Comparison of ENCODE assay signal across 10 mouse cellular contexts in the genomic region with DNA sequence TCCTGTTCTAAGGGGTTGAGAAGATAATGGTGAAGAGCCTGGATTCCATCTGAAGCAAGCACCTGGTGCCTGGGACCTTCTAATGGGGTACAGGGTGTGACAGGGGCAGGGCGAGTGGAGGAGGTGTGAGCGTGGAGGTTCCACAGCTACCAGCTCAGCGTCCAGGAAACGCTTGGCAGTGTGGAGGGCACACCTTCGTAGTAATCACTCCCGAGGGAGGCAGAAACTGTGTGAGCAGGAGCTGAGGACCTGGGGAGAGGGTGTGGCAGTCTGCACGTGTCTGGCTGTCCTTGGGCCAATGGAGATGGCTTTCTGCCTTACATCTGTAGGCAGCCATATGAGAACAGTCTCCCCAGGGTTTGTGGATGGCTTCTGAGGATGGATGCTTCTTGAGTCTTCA. TPM values are rescaled to one million over a fixed set of nuclear protein-coding genes. Genes with fewer than 3 reads are reported as not detected.
DNase-seq lines count a peak whose midpoint lies in the region; ATAC-seq and TF ChIP-seq lines count a peak whose summit lies in the region.
"Had no signal": no experiment of that assay in that cellular context is flagged by ENCODE, and none has a peak within 500 bp of the region (broad histone marks: within the 10 kb centered on the region; RNA-seq: fewer than 3 reads in every experiment).

No protein-coding gene starts in this region.

- peak overlapping the region; percentile 22; the same call in 1 of the 2 replicates for H3K9ac ChIP-seq in neural tube, embryonic 11.5 days (ENCODE audit: low read length)
- H3K9ac ChIP-seq in limb, embryonic 12.5 days (replicated peaks), result 0 out of 2 replicates have a peak overlapping the region, but pooled peaks have one; percentile 2
- 0 out of 2 replicates have a peak overlapping the region, but pooled peaks have one; percentile 5 for H3K9ac ChIP-seq in stomach, postnatal 0 days (ENCODE audit: low read length)

- H3K27ac ChIP-seq in neural tube, embryonic 11.5 days (ENCODE audit: low read depth, low read length), result peak overlapping the region; percentile 80; the same call in 1 of the 2 replicates
- H3K27ac ChIP-seq in limb, embryonic 12.5 days, result no peak overlapping the region
- peak overlapping the region; percentile 42 for H3K27ac ChIP-seq in stomach, postnatal 0 days (replicated peaks)

- H3K27me3 ChIP-seq in neural tube, embryonic 11.5 days (ENCODE audit: control insufficient read depth, insufficient read depth, low read length), result no peaks in the 10 kb centered on the region
- no peaks in the 10 kb centered on the region for H3K27me3 ChIP-seq in limb, embryonic 12.5 days
- no peaks in the 10 kb centered on the region for H3K27me3 ChIP-seq in stomach, postnatal 0 days (ENCODE audit: control insufficient read depth, insufficient read depth, low read length)

- no peak for TF ChIP-seq CTCF in stomach, postnatal 0 days (IDR thresholded peaks at IDR 0.05; ENCODE audit: low read depth)

- no peak for TF ChIP-seq EP300 in stomach, postnatal 0 days (optimal IDR thresholded peaks at IDR 0.05)

- 0 out of 2 replicates have a peak overlapping the region, but pooled peaks have one; percentile 32 for H3K4me2 ChIP-seq in neural tube, embryonic 11.5 days (ENCODE audit: low read depth)
- H3K4me2 ChIP-seq in limb, embryonic 12.5 days, result no peak overlapping the region
- no peak overlapping the region for H3K4me2 ChIP-seq in stomach, postnatal 0 days (replicated peaks; ENCODE audit: low read depth)

- H3K9me3 ChIP-seq in neural tube, embryonic 11.5 days (ENCODE audit: control insufficient read depth, low read length), result no peaks in the 10 kb centered on the region
- no peaks in the 10 kb centered on the region for H3K9me3 ChIP-seq in limb, embryonic 12.5 days
- no peaks in the 10 kb centered on the region for H3K9me3 ChIP-seq in stomach, postnatal 0 days (ENCODE audit: control insufficient read depth, low read length)

- WGBS in neural tube, embryonic 11.5 days, result 68% methylated on average over 7 of the region's 7 CpGs
- 64% methylated on average over 7 of the region's 7 CpGs for WGBS in limb, embryonic 12.5 days
- WGBS in stomach, postnatal 0 days, result 40% methylated on average over 7 of the region's 7 CpGs

- 0 out of 2 replicates have a peak, but pooled peaks have one; percentile 15 for ATAC-seq in frontal cortex, adult (ENCODE audit: low TSS enrichment)
- peak; percentile 16; the same call in 1 of the 2 replicates for ATAC-seq in neural tube, embryonic 11.5 days (ENCODE audit: insufficient read depth, low FRiP score, low TSS enrichment)
- no peak for ATAC-seq in limb, embryonic 12.5 days (ENCODE audit: insufficient number of reproducible peaks, insufficient read depth, low FRiP score, low TSS enrichment, low read depth)
- ATAC-seq in stomach, postnatal 0 days (ENCODE audit: low FRiP score, low TSS enrichment), result peak; percentile 60

- H3K36me3 ChIP-seq in neural tube, embryonic 11.5 days (ENCODE audit: control insufficient read depth, insufficient read depth, low read length), result no peaks in the 10 kb centered on the region; the same call in 1 of the 2 replicates
- peaks cover 84% of the 10 kb centered on the region for H3K36me3 ChIP-seq in limb, embryonic 12.5 days
- H3K36me3 ChIP-seq in stomach, postnatal 0 days (ENCODE audit: control insufficient read depth, insufficient read depth, low read length), result 0 out of 2 replicates have a peak, but pooled peaks cover 5% of the 10 kb centered on the region

- peaks cover 56% of the 10 kb centered on the region for H3K4me1 ChIP-seq in neural tube, embryonic 11.5 days (ENCODE audit: control insufficient read depth, insufficient read depth, low read length)
- H3K4me1 ChIP-seq in limb, embryonic 12.5 days (replicated peaks), result peaks cover 85% of the 10 kb centered on the region
- peaks cover 31% of the 10 kb centered on the region for H3K4me1 ChIP-seq in stomach, postnatal 0 days (replicated peaks; ENCODE audit: control insufficient read depth, insufficient read depth)

- no peak for DNase-seq in frontal cortex, adult 2 months (ENCODE audit: extremely low spot score in 1 of 2, low spot score in 1 of 2)
- DNase-seq in neural tube, embryonic 11.5 days (ENCODE audit: low spot score), result no peak
- no peak for DNase-seq in neural tube, embryonic 10.5 days (ENCODE audit: extremely low spot score, low spot score)
- DNase-seq in stomach, postnatal 0 days (ENCODE audit: low spot score), result peak; percentile 78
- no peak for DNase-seq in frontal cortex, postnatal 36 days (ENCODE audit: low spot score in 2 of 2)
- no peak for DNase-seq in cerebellum, adult 9-11 months
- DNase-seq: heart, postnatal 4 days had no signal

- H3K4me3 ChIP-seq in neural tube, embryonic 11.5 days (ENCODE audit: low read depth, low read length), result no peak overlapping the region
- H3K4me3 ChIP-seq in limb, embryonic 12.5 days (replicated peaks), result no peak overlapping the region
- no peak overlapping the region for H3K4me3 ChIP-seq in stomach, postnatal 0 days (ENCODE audit: low read depth, low read length)

RNA-seq across cellular contexts. Expression of a gene that starts 14.3 kb away (rescaled TPM):
- polyA plus RNA-seq in frontal cortex, adult 2 months (2012; rRNA removed), result 108 and 111 TPM in 2 replicates
- 68.8 and 73.1 TPM in 2 replicates for polyA plus RNA-seq in neural tube, embryonic 11.5 days (2014; fragmentation: Nextera tagmentation; extraction: Ambion mirVana)
- polyA plus RNA-seq in limb, embryonic 12.5 days (2016; fragmentation: Nextera tagmentation; extraction: Ambion mirVana), result 110 and 120 TPM in 2 replicates
- polyA plus RNA-seq in stomach, postnatal 0 days (2015; fragmentation: Nextera tagmentation; extraction: Ambion mirVana), result 84.0 and 90.1 TPM in 2 replicates

RNA-seq across cellular contexts. Expression of a gene that starts 27.5 kb away (rescaled TPM):
- polyA plus RNA-seq in frontal cortex, adult 2 months (2012; rRNA removed), result 102 and 104 TPM in 2 replicates
- 14.1 and 15.0 TPM in 2 replicates for polyA plus RNA-seq in neural tube, embryonic 11.5 days (2014; fragmentation: Nextera tagmentation; extraction: Ambion mirVana)
- polyA plus RNA-seq in limb, embryonic 12.5 days (2016; fragmentation: Nextera tagmentation; extraction: Ambion mirVana), result 11.8 and 13.2 TPM in 2 replicates
- polyA plus RNA-seq in stomach, postnatal 0 days (2015; fragmentation: Nextera tagmentation; extraction: Ambion mirVana), result 1.1 and 1.9 TPM in 2 replicates

RNA-seq across cellular contexts. Expression of a gene that starts 30.8 kb away (rescaled TPM):
- 342 and 345 TPM in 2 replicates for polyA plus RNA-seq in frontal cortex, adult 2 months (2012; rRNA removed)
- polyA plus RNA-seq in neural tube, embryonic 11.5 days (2014; fragmentation: Nextera tagmentation; extraction: Ambion mirVana), result 453 and 457 TPM in 2 replicates
- polyA plus RNA-seq in limb, embryonic 12.5 days (2016; fragmentation: Nextera tagmentation; extraction: Ambion mirVana), result 513 and 518 TPM in 2 replicates
- polyA plus RNA-seq in stomach, postnatal 0 days (2015; fragmentation: Nextera tagmentation; extraction: Ambion mirVana), result 585 and 586 TPM in 2 replicates

RNA-seq across cellular contexts. Expression of a gene that starts 37.4 kb away (rescaled TPM):
- polyA plus RNA-seq in frontal cortex, adult 2 months (2012; rRNA removed), result 0.34 and 0.78 TPM in 2 replicates
- not detected in 2 replicates for polyA plus RNA-seq in neural tube, embryonic 11.5 days (2014; fragmentation: Nextera tagmentation; extraction: Ambion mirVana)
- polyA plus RNA-seq in limb, embryonic 12.5 days (2016; fragmentation: Nextera tagmentation; extraction: Ambion mirVana), result 0.37 TPM in 1 of 2 replicates, not detected in the other
- polyA plus RNA-seq in stomach, postnatal 0 days (2015; fragmentation: Nextera tagmentation; extraction: Ambion mirVana), result not detected in 2 replicates
- polyA plus RNA-seq: spleen, adult 2 months had no signal

RNA-seq across cellular contexts. Expression of a gene that starts 46.7 kb away (rescaled TPM):
- polyA plus RNA-seq in frontal cortex, adult 2 months (2012; rRNA removed), result 18.0 and 19.0 TPM in 2 replicates
- polyA plus RNA-seq in neural tube, embryonic 11.5 days (2014; fragmentation: Nextera tagmentation; extraction: Ambion mirVana), result 13.3 and 13.7 TPM in 2 replicates
- 24.6 and 25.6 TPM in 2 replicates for polyA plus RNA-seq in limb, embryonic 12.5 days (2016; fragmentation: Nextera tagmentation; extraction: Ambion mirVana)
- polyA plus RNA-seq in stomach, postnatal 0 days (2015; fragmentation: Nextera tagmentation; extraction: Ambion mirVana), result 9.0 TPM in 2 replicates
